Mouse (Mus musculus): Measurements from ENCODE around the gene Olfr1510. TPM values are rescaled to one million over a fixed set of nuclear protein-coding genes. Genes with fewer than 3 reads are reported as not detected.
"Not testable (repeated sequence)": the region's sequence is repeated elsewhere in the genome, so short reads cannot be mapped to it uniquely, and the experiment has no call there.

Gene Olfr1510
- not detected in 2 replicates for polyA plus RNA-seq (2016; fragmentation: Nextera tagmentation; extraction: Ambion mirVana)

- no peaks in the 10 kb centered on the region for H3K4me1 ChIP-seq
- ATAC-seq (ENCODE audit: low FRiP score, low read depth), result no peak
- H3K9me3 ChIP-seq, result no peaks in the 10 kb centered on the region
- H3K4me2 ChIP-seq (replicated peaks), result no peak within 1 kb of the TSS
- no peaks in the 10 kb centered on the region for H3K27me3 ChIP-seq
- H3K36me3 ChIP-seq, result no peaks in the 10 kb centered on the region
- H3K4me3 ChIP-seq, result no peak within 1 kb of the TSS
- H3K9ac ChIP-seq (replicated peaks), result no peak within 1 kb of the TSS
- WGBS, result 84% methylated on average over 3 of the region's 3 CpGs
- H3K27ac ChIP-seq (replicated peaks), result no peak within 1 kb of the TSS
Measured at GRCm38 (mm10) chr14:52414273-52414672, at the start of gene Olfr1510. Olfr1510 (minus strand) TSS chr14:52414373.

GRCm38 (mm10) chr14:52461928-52462327 lies 47.8 kb upstream of the Olfr1510 start:
- Histone ChIP-seq H3K4me3 (no peak overlapping the region), H3K4me1 (no peaks in the 10 kb centered on the region), H3K4me2 (replicated peaks) (no peak overlapping the region), H3K27me3 (no peaks in the 10 kb centered on the region), H3K36me3 (no peaks in the 10 kb centered on the region), H3K9ac (replicated peaks) (no peak overlapping the region), H3K9me3 (no peaks in the 10 kb centered on the region), H3K27ac (replicated peaks) (no peak overlapping the region)
- no peak for ATAC-seq (ENCODE audit: low FRiP score, low read depth)

GRCm38 (mm10) chr14:52451138-52451537 lies 37.0 kb upstream of the Olfr1510 start:
- Histone ChIP-seq H3K27me3 (no peaks in the 10 kb centered on the region), H3K36me3 (no peaks in the 10 kb centered on the region), H3K9me3 (no peaks in the 10 kb centered on the region), H3K4me1 (no peaks in the 10 kb centered on the region), H3K9ac (replicated peaks) (no peak overlapping the region), H3K4me3 (no peak overlapping the region), H3K4me2 (replicated peaks) (no peak overlapping the region), H3K27ac (replicated peaks) (no peak overlapping the region)
- 85% methylated on average over 8 of the region's 8 CpGs for WGBS
- no peak for ATAC-seq (ENCODE audit: low FRiP score, low read depth)

- H3K9ac ChIP-seq (replicated peaks), result no peak within 1 kb of the TSS
- no peaks in the 10 kb centered on the region for H3K4me1 ChIP-seq
- H3K4me2 ChIP-seq (replicated peaks), result no peak within 1 kb of the TSS
- H3K4me3 ChIP-seq, result no peak within 1 kb of the TSS
- no peaks in the 10 kb centered on the region for H3K36me3 ChIP-seq
- H3K27ac ChIP-seq (replicated peaks), result no peak within 1 kb of the TSS
- no peaks in the 10 kb centered on the region for H3K27me3 ChIP-seq
- H3K9me3 ChIP-seq, result no peaks in the 10 kb centered on the region
- ATAC-seq (ENCODE audit: low FRiP score, low read depth), result no peak
Measured at GRCm38 (mm10) chr14:52442690-52443089, 28.5 kb upstream of the Olfr1510 start, which contains the start of gene Olfr1509. Olfr1509 (plus strand) TSS chr14:52442990.

- 91% methylated on average over 1 of the region's 1 CpGs for WGBS
- H3K9ac ChIP-seq (replicated peaks), result no peak overlapping the region
- no peak for ATAC-seq (ENCODE audit: low FRiP score, low read depth)
- H3K4me3 ChIP-seq, result no peak overlapping the region
- H3K4me1 ChIP-seq, result no peaks in the 10 kb centered on the region
- no peaks in the 10 kb centered on the region for H3K9me3 ChIP-seq
- H3K27ac ChIP-seq (replicated peaks), result no peak overlapping the region
- no peaks in the 10 kb centered on the region for H3K27me3 ChIP-seq
- H3K36me3 ChIP-seq, result no peaks in the 10 kb centered on the region
- H3K4me2 ChIP-seq (replicated peaks), result no peak overlapping the region
Measured at GRCm38 (mm10) chr14:52427686-52428085, 13.5 kb upstream of the Olfr1510 start.

- not testable (repeated sequence) for H3K9me3 ChIP-seq; H3K27ac ChIP-seq (replicated peaks); H3K9ac ChIP-seq (replicated peaks); H3K27me3 ChIP-seq; H3K4me3 ChIP-seq; H3K36me3 ChIP-seq; ATAC-seq (ENCODE audit: low FRiP score, low read depth); H3K4me2 ChIP-seq (replicated peaks); H3K4me1 ChIP-seq
- 82% methylated on average over 7 of the region's 10 CpGs for WGBS
Measured at GRCm38 (mm10) chr14:52410142-52410919, 3.8 kb downstream of the Olfr1510 start.

- Histone ChIP-seq H3K27ac (replicated peaks) (no peak within 1 kb of the TSS), H3K4me1 (no peaks in the 10 kb centered on the region), H3K9me3 (no peaks in the 10 kb centered on the region), H3K4me3 (no peak within 1 kb of the TSS), H3K4me2 (replicated peaks) (no peak within 1 kb of the TSS), H3K27me3 (no peaks in the 10 kb centered on the region), H3K36me3 (no peaks in the 10 kb centered on the region), H3K9ac (replicated peaks) (no peak within 1 kb of the TSS)
- no peak for ATAC-seq (ENCODE audit: low FRiP score, low read depth)
- 82% methylated on average over 4 of the region's 4 CpGs for WGBS
Measured at GRCm38 (mm10) chr14:52397279-52397678, 16.9 kb downstream of the Olfr1510 start, which contains the start of gene Olfr1511. Olfr1511 (minus strand) TSS chr14:52397379.

- H3K4me3 ChIP-seq; H3K27me3 ChIP-seq; H3K36me3 ChIP-seq; H3K4me2 ChIP-seq (replicated peaks); H3K27ac ChIP-seq (replicated peaks); H3K9me3 ChIP-seq; H3K4me1 ChIP-seq; H3K9ac ChIP-seq (replicated peaks); ATAC-seq (ENCODE audit: low FRiP score, low read depth): not testable (repeated sequence)
- WGBS, result 89% methylated on average over 9 of the region's 9 CpGs
Measured at GRCm38 (mm10) chr14:52390084-52390848, 23.9 kb downstream of the Olfr1510 start.

- WGBS, result 89% methylated on average over 2 of the region's 2 CpGs
- no peak for ATAC-seq (ENCODE audit: low FRiP score, low read depth)
- Histone ChIP-seq H3K9me3 (no peaks in the 10 kb centered on the region), H3K4me1 (no peaks in the 10 kb centered on the region), H3K27me3 (no peaks in the 10 kb centered on the region), H3K27ac (replicated peaks) (no peak within 1 kb of the TSS), H3K4me2 (replicated peaks) (no peak within 1 kb of the TSS), H3K4me3 (no peak within 1 kb of the TSS), H3K36me3 (no peaks in the 10 kb centered on the region), H3K9ac (replicated peaks) (no peak within 1 kb of the TSS)
Measured at GRCm38 (mm10) chr14:52379068-52379467, 35.1 kb downstream of the Olfr1510 start, which contains the start of gene Olfr1512. Olfr1512 (minus strand) TSS chr14:52379168.

GRCm38 (mm10) chr14:52368741-52369140 lies 45.4 kb downstream of the Olfr1510 start:
- Histone ChIP-seq H3K4me3 (no peak overlapping the region), H3K4me2 (replicated peaks) (no peak overlapping the region), H3K9me3 (no peaks in the 10 kb centered on the region), H3K36me3 (no peaks in the 10 kb centered on the region), H3K27me3 (no peaks in the 10 kb centered on the region), H3K9ac (replicated peaks) (no peak overlapping the region), H3K4me1 (no peaks in the 10 kb centered on the region), H3K27ac (replicated peaks) (no peak overlapping the region)
- no peak for ATAC-seq (ENCODE audit: low FRiP score, low read depth)
- 93% methylated on average over 3 of the region's 3 CpGs for WGBS
